Mouse (Mus musculus) olfactory bulb, adult 2 months (tissue): ENCODE measurements around the gene Pde4b. TPM values are rescaled to one million over a fixed set of nuclear protein-coding genes. Genes with fewer than 3 reads are reported as not detected.
"Not testable (repeated sequence)": the region's sequence is repeated elsewhere in the genome, so short reads cannot be mapped to it uniquely, and the experiment has no call there.

Experiments
- H3K27ac ChIP-seq: fragments of 200-500 bp; 2 replicates; pipeline ENCODE4 v1.5.1; 2012; ENCODE audit warnings: low read depth, low read length; ENCODE audit not compliant: insufficient read depth
- H3K4me1 ChIP-seq: fragments of 200-500 bp; 2 replicates; pipeline ENCODE4 v1.6.1; 2012; ENCODE audit warnings: low read length; ENCODE audit not compliant: control insufficient read depth, insufficient read depth
- H3K4me3 ChIP-seq: fragments of 200-500 bp; 2 replicates; pipeline ENCODE4 v1.5.1; 2012; ENCODE audit warnings: mild to moderate bottlenecking, low read depth, low read length, moderate library complexity; ENCODE audit not compliant: insufficient read depth
- CTCF ChIP-seq: fragments of 200-500 bp; IDR thresholded peaks from 2 replicates; pipeline ENCODE4 v1.5.1; 2012; ENCODE audit warnings: low read depth, mild to moderate bottlenecking, low read length, moderate library complexity; ENCODE audit not compliant: insufficient read depth
- POLR2A ChIP-seq: fragments of 200-500 bp; IDR thresholded peaks from 2 replicates; pipeline ENCODE4 v1.6.1; 2012; ENCODE audit warnings: mild to moderate bottlenecking, low read depth, low read length, moderate library complexity; ENCODE audit not compliant: insufficient read depth
- WGBS: fragments of 180-500 bp; shearing (Covaris S2); methylation state at CpG from one replicate; pipeline ENCODE4 v1.1.7; 2018; 5-methylcytosine and 5-hydroxymethylcytosine counted together
- polyA plus RNA-seq: library from polyadenylated mRNA; stranded (reverse); fragments of >200 nt; gene quantifications from 2 replicates; pipeline ENCODE4 v1.2.4, GENCODE M21; 2012; ENCODE audit warnings: low replicate concordance; ENCODE audit not compliant: missing spikeins, insufficient read depth, insufficient read length

Pde4b gene
- not detected in 2 replicates for polyA plus RNA-seq

DNA sequence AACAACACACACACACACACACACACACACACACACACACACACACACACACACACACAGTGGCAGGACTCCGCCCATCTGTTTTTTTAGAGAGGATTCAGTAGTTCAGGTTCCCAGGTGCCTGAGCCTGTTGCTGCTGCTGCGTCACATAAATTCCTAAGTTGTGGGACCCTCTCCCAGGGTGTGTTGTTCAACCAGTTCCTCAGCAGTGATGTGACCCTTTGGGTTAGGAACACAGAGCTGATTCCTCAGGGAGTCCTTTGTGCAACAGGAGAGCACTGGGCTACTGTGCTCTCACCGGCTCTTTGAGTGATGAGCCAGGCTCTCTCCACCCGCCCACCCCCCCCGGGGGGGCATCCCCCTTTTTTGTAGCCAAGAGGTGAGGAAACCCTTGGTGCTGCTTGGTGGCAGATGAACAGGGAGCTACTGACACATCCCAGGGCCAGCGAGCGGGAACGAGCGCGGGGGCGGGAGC is at the start of gene Pde4b:
Gene Pde4b (plus strand): TSS at position 453 of the 475 bp plus-strand sequence.
- Histone ChIP-seq H3K4me3 (peak within 1 kb of the TSS; percentile 54), H3K4me1 (peaks cover 13% of the 10 kb centered on the region), H3K27ac (no peak within 1 kb of the TSS)
- TF ChIP-seq CTCF = no peak
- TF ChIP-seq POLR2A = no peak
- 11% methylated on average over 11 of the region's 11 CpGs for whole genome bisulfite sequencing

DNA sequence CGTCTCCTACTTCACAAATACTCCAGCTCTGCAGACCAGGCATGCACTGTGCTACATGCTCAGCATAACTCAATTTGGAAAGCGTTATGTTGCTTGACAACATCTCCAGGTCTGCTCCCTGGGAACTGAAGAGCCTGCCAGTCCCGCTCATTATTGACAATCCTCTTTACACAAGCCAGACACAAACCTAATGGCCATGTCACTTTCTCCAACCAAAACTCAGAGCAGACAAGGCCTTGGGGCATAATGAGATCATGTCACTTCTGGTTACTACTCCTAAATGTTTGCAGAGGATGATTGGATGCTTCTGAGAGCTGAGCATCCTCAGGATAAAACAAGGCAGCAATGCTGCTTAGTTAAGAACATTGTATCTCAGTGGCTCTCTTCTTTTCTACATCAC is 47.2 kb upstream of the Pde4b start:
- 75% methylated on average over 3 of the region's 3 CpGs for WGBS
- Histone ChIP-seq H3K4me1 (no peaks in the 10 kb centered on the region), H3K27ac (no peak overlapping the region), H3K4me3 (no peak overlapping the region)
- no peak for TF ChIP-seq POLR2A
- no peak for TF ChIP-seq CTCF

GRCm38 (mm10) chr4:102045183-102046140 is 41.9 kb upstream of the Pde4b start:
- TF ChIP-seq CTCF (no peak), POLR2A (no peak)
- H3K27ac ChIP-seq = no peak overlapping the region
- WGBS = 62% methylated on average over 6 of the region's 6 CpGs
- no peaks in the 10 kb centered on the region for H3K4me1 ChIP-seq
- H3K4me3 ChIP-seq = no peak overlapping the region

GRCm38 (mm10) chr4:102049368-102049767 is 38.0 kb upstream of the Pde4b start:
- not testable (repeated sequence) for H3K27ac ChIP-seq, H3K4me1 ChIP-seq, H3K4me3 ChIP-seq
- 95% methylated on average over 14 of the region's 14 CpGs for WGBS

- no peaks in the 10 kb centered on the region for H3K4me1 ChIP-seq
- H3K4me3 ChIP-seq = no peak overlapping the region
- TF ChIP-seq POLR2A (no peak), CTCF (no peak)
- no peak overlapping the region for H3K27ac ChIP-seq
- 91% methylated on average over 2 of the region's 2 CpGs for WGBS
Measured at GRCm38 (mm10) chr4:102061322-102061721, 26.0 kb upstream of the Pde4b start.

DNA sequence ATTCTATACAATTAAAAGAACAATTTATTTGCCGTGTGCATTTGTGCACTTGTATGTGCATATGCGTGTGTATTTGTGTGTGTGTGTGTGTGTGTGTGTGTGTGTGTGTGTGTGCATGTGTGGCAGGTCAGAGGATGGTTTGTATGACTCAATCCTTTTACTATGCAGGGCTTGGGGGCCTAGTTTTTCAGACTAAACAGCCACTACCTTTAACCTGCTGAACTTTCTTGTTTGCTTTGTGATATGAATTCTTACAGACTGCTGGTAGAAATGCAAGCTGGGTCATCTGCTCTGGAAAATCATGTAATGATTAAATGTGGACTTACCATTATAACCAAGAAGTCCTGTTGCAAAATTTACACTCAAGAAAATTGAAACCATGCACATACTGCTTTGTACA is 18.0 kb upstream of the Pde4b start:
- H3K4me3 ChIP-seq = no peak overlapping the region
- TF ChIP-seq CTCF = no peak
- TF ChIP-seq POLR2A = no peak
- 89% methylated on average over 2 of the region's 2 CpGs for WGBS
- no peaks in the 10 kb centered on the region for H3K4me1 ChIP-seq
- H3K27ac ChIP-seq = no peak overlapping the region

DNA sequence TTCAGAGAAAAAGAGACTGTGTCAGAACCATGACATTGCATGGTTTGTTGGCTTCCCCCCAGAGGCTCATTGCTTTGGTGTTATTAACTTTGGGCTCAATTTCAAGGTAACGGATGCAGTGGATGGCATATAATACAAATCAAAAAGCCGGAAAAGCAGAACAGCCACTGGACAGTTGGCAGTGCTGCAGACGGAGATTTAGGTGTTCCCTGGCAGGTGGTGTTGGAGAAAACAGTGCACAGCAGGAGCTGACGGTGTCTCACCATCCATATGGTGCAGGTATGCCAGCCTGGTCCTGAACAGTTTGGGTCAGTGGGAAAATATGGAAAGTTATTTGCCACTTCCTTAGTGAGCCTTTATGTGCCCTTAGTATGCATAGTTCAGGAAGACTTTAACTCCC is 1.0 kb upstream of the Pde4b start:
- peaks cover 13% of the 10 kb centered on the region for H3K4me1 ChIP-seq
- H3K27ac ChIP-seq = no peak overlapping the region
- no peak overlapping the region for H3K4me3 ChIP-seq
- WGBS = 76% methylated on average over 4 of the region's 4 CpGs
- TF ChIP-seq CTCF (no peak), POLR2A (no peak)

DNA sequence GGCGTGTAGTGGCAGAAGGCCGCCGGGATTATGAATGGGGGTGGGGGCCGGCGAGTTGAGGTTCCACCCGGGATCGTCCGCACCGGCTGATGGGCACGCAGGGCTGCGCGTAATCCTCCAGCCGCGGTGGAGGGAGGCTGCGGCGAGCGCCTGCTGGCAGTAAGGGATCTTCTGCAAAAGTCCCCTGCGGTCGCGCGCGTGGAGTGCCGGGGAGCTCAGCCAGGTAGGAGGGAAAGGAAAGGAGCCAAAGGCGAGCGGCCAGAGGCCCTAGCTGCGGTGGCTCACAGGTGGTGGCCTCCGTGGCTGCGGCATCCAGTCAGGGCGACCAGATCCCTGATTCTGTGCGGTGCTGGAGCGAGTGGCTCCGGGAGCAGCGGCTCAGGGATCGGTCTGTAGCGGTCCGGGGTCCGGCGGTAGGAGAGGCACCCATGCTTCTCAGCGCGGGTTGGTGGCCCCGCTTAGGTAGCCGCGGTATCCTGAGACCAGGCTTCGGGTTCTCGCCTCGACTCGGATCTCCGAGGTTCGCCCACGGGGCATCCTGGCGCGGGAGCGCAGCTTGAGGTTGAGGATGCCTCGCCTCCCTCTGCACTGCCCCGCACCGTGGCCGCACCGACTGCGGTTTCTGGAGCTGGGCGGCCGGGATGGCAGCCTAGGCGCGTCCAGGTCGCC is 357 bp downstream of the Pde4b start:
- WGBS = under 1% methylated on average over 64 of the region's 64 CpGs
- Histone ChIP-seq H3K4me1 (peaks cover 13% of the 10 kb centered on the region), H3K4me3 (peak overlapping the region; percentile 54), H3K27ac (no peak overlapping the region)
- TF ChIP-seq CTCF = no peak
- no peak for TF ChIP-seq POLR2A
